ENCODE assay signal across 9 mouse cellular contexts in the genomic region with DNA sequence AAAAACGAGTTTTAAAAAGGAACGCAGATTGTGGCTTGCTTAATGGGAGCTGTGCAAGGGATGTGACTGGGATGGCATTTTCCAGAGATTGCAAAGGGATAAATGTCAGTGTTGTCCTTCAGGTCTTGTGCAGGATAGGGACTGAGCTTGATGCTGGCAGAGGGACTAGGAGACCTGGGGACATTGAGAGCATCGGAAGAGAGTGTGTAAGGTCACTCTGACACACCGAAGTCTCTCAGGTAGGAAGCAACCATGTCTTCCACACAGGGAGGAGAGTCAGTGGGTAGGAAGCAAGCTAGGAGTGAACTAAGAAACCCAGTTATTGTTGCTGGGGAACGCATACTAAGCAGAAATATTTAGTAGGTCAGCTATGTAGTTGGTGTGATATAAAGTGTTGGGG. TPM values are rescaled to one million over a fixed set of nuclear protein-coding genes. Genes with fewer than 3 reads are reported as not detected.
DNase-seq lines count a peak whose midpoint lies in the region; ATAC-seq and TF ChIP-seq lines count a peak whose summit lies in the region.
"Had no signal": no experiment of that assay in that cellular context is flagged by ENCODE, and none has a peak within 500 bp of the region (broad histone marks: within the 10 kb centered on the region; RNA-seq: fewer than 3 reads in every experiment).

No protein-coding gene starts in this region.

- peaks cover 44% of the 10 kb centered on the region for H3K27me3 ChIP-seq in megakaryocyte, embryonic 14.5 days (replicated peaks)
- H3K27me3 ChIP-seq in limb, embryonic 14.5 days (ENCODE audit: control insufficient read depth, insufficient read depth, low read length) = peaks cover 6% of the 10 kb centered on the region; the same call in 1 of the 2 replicates
- no peaks in the 10 kb centered on the region for H3K27me3 ChIP-seq in stomach, embryonic 15.5 days (replicated peaks)

- no peak overlapping the region for H3K27ac ChIP-seq in limb, embryonic 14.5 days (replicated peaks; ENCODE audit: low read depth, low read length)
- H3K27ac ChIP-seq in stomach, embryonic 15.5 days = no peak overlapping the region

- TF ChIP-seq POLR2A in limb, embryonic 14.5 days (IDR thresholded peaks at IDR 0.05; ENCODE audit: borderline replicate concordance, extremely low read depth, insufficient read depth, insufficient read length) = no peak

- no peaks in the 10 kb centered on the region for H3K9me3 ChIP-seq in megakaryocyte, embryonic 14.5 days
- no peaks in the 10 kb centered on the region for H3K9me3 ChIP-seq in limb, embryonic 14.5 days (ENCODE audit: control insufficient read depth, low read length)
- no peaks in the 10 kb centered on the region for H3K9me3 ChIP-seq in stomach, embryonic 15.5 days

- WGBS in limb, embryonic 14.5 days = 28% methylated on average over 5 of the region's 5 CpGs
- 23% methylated on average over 5 of the region's 5 CpGs for WGBS in stomach, embryonic 15.5 days

- DNase-seq in frontal cortex, postnatal 10 days (ENCODE audit: low spot score in 2 of 2) = no peak
- DNase-seq in limb, embryonic 14.5 days (ENCODE audit: low spot score) = no peak
- no peak for DNase-seq in adrenal gland, adult 2 months
- DNase-seq in thymus, postnatal 0 days (ENCODE audit: low spot score) = no peak

- H3K9ac ChIP-seq in limb, embryonic 14.5 days (ENCODE audit: low read depth, low read length, severe bottlenecking) = no peak overlapping the region
- no peak overlapping the region for H3K9ac ChIP-seq in stomach, embryonic 15.5 days

- H3K4me1 ChIP-seq in megakaryocyte, embryonic 14.5 days = peaks cover 8% of the 10 kb centered on the region
- peaks cover 8% of the 10 kb centered on the region; the same call in 1 of the 2 replicates for H3K4me1 ChIP-seq in limb, embryonic 14.5 days (ENCODE audit: control insufficient read depth, insufficient read depth, low read length)
- H3K4me1 ChIP-seq in stomach, embryonic 15.5 days = 0 out of 2 replicates have a peak, but pooled peaks cover 6% of the 10 kb centered on the region

- ATAC-seq in frontal cortex, adult (ENCODE audit: low TSS enrichment) = peak; percentile 34; the same call in 1 of the 2 replicates
- no peak for ATAC-seq in megakaryocyte, adult 5-6 weeks (ENCODE audit: poor library complexity, severe bottlenecking)
- ATAC-seq in limb, embryonic 14.5 days (ENCODE audit: low FRiP score, low read depth) = no peak
- no peak for ATAC-seq in stomach, embryonic 15.5 days (ENCODE audit: insufficient read depth, low FRiP score, low read depth)

- peak overlapping the region; percentile 48 for H3K4me2 ChIP-seq in limb, embryonic 14.5 days (replicated peaks; ENCODE audit: low read depth, low read length, severe bottlenecking)
- H3K4me2 ChIP-seq in stomach, embryonic 15.5 days = peak overlapping the region; percentile 71

- no peaks in the 10 kb centered on the region for H3K36me3 ChIP-seq in megakaryocyte, embryonic 14.5 days (replicated peaks; ENCODE audit: low read length)
- H3K36me3 ChIP-seq in limb, embryonic 14.5 days (ENCODE audit: control insufficient read depth, insufficient read depth, low read length) = no peaks in the 10 kb centered on the region
- H3K36me3 ChIP-seq in stomach, embryonic 15.5 days = no peaks in the 10 kb centered on the region

- H3K4me3 ChIP-seq in megakaryocyte, embryonic 14.5 days (replicated peaks) = peak overlapping the region; percentile 42
- peak overlapping the region; percentile 29 for H3K4me3 ChIP-seq in limb, embryonic 14.5 days (replicated peaks; ENCODE audit: low read length)
- H3K4me3 ChIP-seq in stomach, embryonic 15.5 days (replicated peaks) = peak overlapping the region; percentile 34

RNA-seq across cellular contexts. Expression of gene Ropn1, which starts 8.3 kb away (rescaled TPM):
- polyA plus RNA-seq in megakaryocyte, embryonic 14.5 days (2012; ENCODE audit: insufficient read depth, low replicate concordance) = not detected in 2 replicates
- not detected in 2 replicates for total RNA-seq in megakaryocyte, adult 5-6 weeks (2015)
- total RNA-seq in megakaryocyte, adult 5-6 weeks (2017) = not detected in 2 replicates
- not detected in 2 replicates for polyA plus RNA-seq in limb, embryonic 14.5 days (2012; rRNA removed)
- polyA plus RNA-seq in limb, embryonic 14.5 days (2014; fragmentation: Nextera tagmentation; extraction: Ambion mirVana) = not detected in 2 replicates
- not detected in 2 replicates for polyA plus RNA-seq in stomach, embryonic 15.5 days (2015; fragmentation: Nextera tagmentation; extraction: Ambion mirVana)
- total RNA-seq in adrenal gland, adult 2 months (2021) = not detected
- polyA plus RNA-seq in adrenal gland, adult 2 months (2012; rRNA removed) = not detected in 2 replicates
- polyA plus RNA-seq in thymus, postnatal 0 days (2015; fragmentation: Nextera tagmentation; extraction: Ambion mirVana) = not detected in 2 replicates
- total RNA-seq: monocyte, adult 5-6 weeks had no signal

RNA-seq across cellular contexts. Expression of gene Ccdc14, which starts 32.4 kb away (rescaled TPM):
- polyA plus RNA-seq in megakaryocyte, embryonic 14.5 days (2012; ENCODE audit: insufficient read depth, low replicate concordance) = 0.11 TPM in 1 of 2 replicates, not detected in the other
- total RNA-seq in megakaryocyte, adult 5-6 weeks (2015) = 4.8 and 5.1 TPM in 2 replicates
- total RNA-seq in megakaryocyte, adult 5-6 weeks (2017) = 6.5 and 7.7 TPM in 2 replicates
- 9.1 and 10.2 TPM in 2 replicates for polyA plus RNA-seq in limb, embryonic 14.5 days (2012; rRNA removed)
- polyA plus RNA-seq in limb, embryonic 14.5 days (2014; fragmentation: Nextera tagmentation; extraction: Ambion mirVana) = 6.4 and 7.0 TPM in 2 replicates
- 5.2 and 6.5 TPM in 2 replicates for polyA plus RNA-seq in stomach, embryonic 15.5 days (2015; fragmentation: Nextera tagmentation; extraction: Ambion mirVana)
- total RNA-seq in adrenal gland, adult 2 months (2021) = 1 to 10 TPM; 1.4 to 3.0 TPM
- 0.49 and 0.52 TPM in 2 replicates for polyA plus RNA-seq in adrenal gland, adult 2 months (2012; rRNA removed)
- 4.7 and 5.0 TPM in 2 replicates for polyA plus RNA-seq in thymus, postnatal 0 days (2015; fragmentation: Nextera tagmentation; extraction: Ambion mirVana)
